24 mouse cellular contexts compared by ENCODE assay signal in the genomic region with DNA sequence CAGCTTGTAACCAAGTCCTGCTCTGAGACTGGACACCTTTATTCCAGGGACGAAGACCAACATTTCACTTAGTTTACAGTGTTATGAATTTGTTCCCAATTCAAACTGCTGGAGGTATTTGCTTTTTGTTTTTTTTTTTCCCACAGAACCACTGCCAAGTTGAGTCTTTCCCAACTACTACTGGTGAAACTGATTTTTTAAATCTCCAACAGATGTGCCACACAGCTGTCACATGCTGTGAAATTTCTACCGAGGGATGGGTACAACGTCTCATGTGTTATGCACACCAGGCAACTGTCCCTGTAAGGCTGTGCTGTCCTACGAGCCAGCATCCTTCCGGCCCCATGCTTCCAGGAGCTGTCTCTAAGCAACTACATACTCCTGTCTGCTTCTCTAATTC. TPM values are rescaled to one million over a fixed set of nuclear protein-coding genes. Genes with fewer than 3 reads are reported as not detected.
DNase-seq lines count a peak whose midpoint lies in the region; ATAC-seq lines count a peak whose summit lies in the region.
"Had no signal": no experiment of that assay in that cellular context is flagged by ENCODE, and none has a peak within 500 bp of the region (broad histone marks: within the 10 kb centered on the region; RNA-seq: fewer than 3 reads in every experiment).

No protein-coding gene starts in this region.

- H3K4me1 ChIP-seq in forebrain, embryonic 11.5 days (replicated peaks; ENCODE audit: control insufficient read depth, insufficient read depth, low read length), result peaks cover 6% of the 10 kb centered on the region; the same call in 1 of the 2 replicates
- 0 out of 2 replicates have a peak, but pooled peaks cover 6% of the 10 kb centered on the region for H3K4me1 ChIP-seq in forebrain, embryonic 13.5 days
- H3K4me1 ChIP-seq in heart, embryonic 12.5 days (replicated peaks), result peaks cover 21% of the 10 kb centered on the region

- intact Hi-C loops in gastrocnemius, postnatal 36 days (cut with DNase I), result no loop called here

- ATAC-seq in forebrain, embryonic 11.5 days (replicated peaks; ENCODE audit: low FRiP score), result no peak
- ATAC-seq in forebrain, embryonic 13.5 days, result no peak
- ATAC-seq in heart, embryonic 12.5 days (ENCODE audit: insufficient number of reproducible peaks, low FRiP score), result no peak
- ATAC-seq: forebrain, embryonic 16.5 days; hindbrain, embryonic 16.5 days; inflammation-experienced regulatory T-cells, adult 6 months; intestine, postnatal 0 days had no signal

- H3K36me3 ChIP-seq in forebrain, embryonic 11.5 days (ENCODE audit: control insufficient read depth, insufficient read depth, low read length), result no peaks in the 10 kb centered on the region
- no peaks in the 10 kb centered on the region for H3K36me3 ChIP-seq in forebrain, embryonic 13.5 days (ENCODE audit: poor library complexity, severe bottlenecking)
- H3K36me3 ChIP-seq in heart, embryonic 12.5 days, result no peaks in the 10 kb centered on the region
- H3K36me3 ChIP-seq: embryonic facial prominence, embryonic 12.5 days; hindbrain, embryonic 12.5 days had no signal

- no peak overlapping the region for H3K4me2 ChIP-seq in forebrain, embryonic 11.5 days (ENCODE audit: low read depth, low read length, severe bottlenecking)
- H3K4me2 ChIP-seq in forebrain, embryonic 13.5 days, result no peak overlapping the region
- H3K4me2 ChIP-seq in heart, embryonic 12.5 days, result no peak overlapping the region
- H3K4me2 ChIP-seq: embryonic facial prominence, embryonic 12.5 days; hindbrain, embryonic 12.5 days had no signal

- H3K27ac ChIP-seq in forebrain, embryonic 11.5 days (ENCODE audit: low read depth, low read length), result no peak overlapping the region
- H3K27ac ChIP-seq in forebrain, embryonic 13.5 days, result no peak overlapping the region
- no peak overlapping the region for H3K27ac ChIP-seq in heart, embryonic 12.5 days (ENCODE audit: poor library complexity, severe bottlenecking)
- H3K27ac ChIP-seq: embryonic facial prominence, embryonic 12.5 days; hindbrain, embryonic 12.5 days had no signal

- H3K9me3 ChIP-seq in forebrain, embryonic 11.5 days (ENCODE audit: control insufficient read depth, low read length), result no peaks in the 10 kb centered on the region
- H3K9me3 ChIP-seq in forebrain, embryonic 13.5 days (replicated peaks), result no peaks in the 10 kb centered on the region
- H3K9me3 ChIP-seq in heart, embryonic 12.5 days (replicated peaks), result no peaks in the 10 kb centered on the region
- H3K9me3 ChIP-seq: embryonic facial prominence, embryonic 12.5 days; hindbrain, embryonic 12.5 days had no signal

- WGBS in forebrain, embryonic 11.5 days, result 93% methylated on average over 5 of the region's 5 CpGs
- 87% methylated on average over 5 of the region's 5 CpGs for WGBS in forebrain, embryonic 13.5 days
- WGBS in heart, embryonic 12.5 days, result 81% methylated on average over 5 of the region's 5 CpGs

- H3K4me3 ChIP-seq in forebrain, embryonic 11.5 days (ENCODE audit: low read depth, low read length), result no peak overlapping the region
- no peak overlapping the region for H3K4me3 ChIP-seq in forebrain, embryonic 13.5 days
- no peak overlapping the region for H3K4me3 ChIP-seq in heart, embryonic 12.5 days
- H3K4me3 ChIP-seq: embryonic facial prominence, embryonic 12.5 days; hindbrain, embryonic 12.5 days had no signal

- no peaks in the 10 kb centered on the region for H3K27me3 ChIP-seq in forebrain, embryonic 11.5 days (ENCODE audit: control insufficient read depth, insufficient read depth, low read length)
- H3K27me3 ChIP-seq in forebrain, embryonic 13.5 days, result no peaks in the 10 kb centered on the region
- no peaks in the 10 kb centered on the region for H3K27me3 ChIP-seq in heart, embryonic 12.5 days (replicated peaks)
- H3K27me3 ChIP-seq: CH12.LX; embryonic facial prominence, embryonic 12.5 days; hindbrain, embryonic 12.5 days had no signal

- DNase-seq in forebrain, embryonic 11.5 days (ENCODE audit: low spot score), result peak; percentile 26
- peak; percentile 9 for DNase-seq in gastrocnemius, postnatal 25 days
- no peak for DNase-seq in gastrocnemius, postnatal 36 days
- DNase-seq in lung, postnatal 36 days, result peak; percentile 24
- DNase-seq in lung, adult 18-20 months, result no peak
- no peak for DNase-seq in layer of hippocampus, adult 8-10 months (ENCODE audit: low spot score in 2 of 2)
- DNase-seq: adrenal gland, adult 8-10 months; adrenal gland, postnatal 36 days; cerebellum, adult 8-10 months; cerebellum, postnatal 14 days; embryo, embryonic 11 days; heart, adult 11 months; heart, postnatal 10 days; heart, postnatal 4 days had no signal

- H3K9ac ChIP-seq in forebrain, embryonic 11.5 days (ENCODE audit: low read length), result no peak overlapping the region
- no peak overlapping the region for H3K9ac ChIP-seq in forebrain, embryonic 13.5 days
- no peak overlapping the region for H3K9ac ChIP-seq in heart, embryonic 12.5 days
- H3K9ac ChIP-seq: embryonic facial prominence, embryonic 12.5 days; hindbrain, embryonic 12.5 days had no signal

RNA-seq across cellular contexts. Expression of a gene that starts 18.0 kb away (rescaled TPM):
- 0.48 and 0.55 TPM in 2 replicates for polyA plus RNA-seq in forebrain, embryonic 11.5 days (2014; fragmentation: Nextera tagmentation; extraction: Ambion mirVana)
- polyA plus RNA-seq in forebrain, embryonic 13.5 days (2015; fragmentation: Nextera tagmentation; extraction: Ambion mirVana), result 0.14 and 0.67 TPM in 2 replicates
- 1 to 10 TPM; 5.0 to 6.1 TPM for total RNA-seq in gastrocnemius, postnatal 25 days (2021)
- 1 to 10 TPM; 3.7 to 3.9 TPM for total RNA-seq in gastrocnemius, postnatal 36 days (2021)
- total RNA-seq in layer of hippocampus, adult 8-10 months (2022), result 1 to 10 TPM; 2.3 to 4.6 (median 2.7) TPM
- 8.7 and 9.8 TPM in 2 replicates for polyA plus RNA-seq in heart, embryonic 12.5 days (2016; fragmentation: Nextera tagmentation; extraction: Ambion mirVana)
- total RNA-seq: common myeloid progenitor, adult 5-6 weeks had no signal

Comparison
In these comparisons a context has a peak if more than half of its experiments do, and no peak if none do; other contexts are left out.
1. DNase-seq: peak in forebrain, embryonic 11.5 days (single experiment), gastrocnemius, postnatal 25 days (single experiment) and lung, postnatal 36 days (single experiment); none in gastrocnemius, postnatal 36 days (0 of 2), lung, adult 18-20 months (0 of 2) and layer of hippocampus, adult 8-10 months (0 of 2).